Mouse (Mus musculus): ENCODE results near the gene Emid1.

Gene Emid1

DNA sequence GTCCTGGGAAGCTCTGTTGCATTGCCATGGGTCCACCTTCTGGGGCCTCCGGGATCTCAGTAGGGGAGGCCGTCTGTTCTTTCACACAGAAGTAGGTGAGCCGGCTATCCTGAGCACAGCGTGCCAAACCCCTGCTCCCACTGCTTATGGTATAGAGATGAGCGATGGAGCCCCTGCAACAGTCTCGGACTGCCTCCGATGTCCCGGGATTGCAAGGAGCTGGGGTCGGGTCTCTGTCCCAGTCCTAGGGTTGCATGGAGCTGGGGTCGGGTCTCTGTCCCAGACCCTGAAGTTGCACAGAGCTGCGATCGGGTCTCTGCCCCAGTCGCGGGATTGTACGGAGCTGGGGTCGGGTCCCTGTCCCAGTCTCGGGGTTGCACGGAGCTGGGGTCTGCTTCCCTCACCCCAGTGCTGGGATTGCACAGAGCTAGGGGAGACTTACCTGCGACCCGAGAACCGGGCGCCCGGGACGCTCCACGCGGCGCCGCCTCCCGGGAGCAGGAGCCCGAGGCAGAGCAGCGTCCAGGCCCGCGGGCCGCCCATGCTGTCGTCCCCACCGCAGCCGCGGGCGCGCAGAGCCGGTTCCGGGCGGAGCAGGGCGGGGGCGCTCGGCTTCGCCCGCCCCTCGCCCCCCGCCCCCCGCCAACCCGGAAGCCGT, at the start of gene Emid1:
TSS of gene Emid1 (minus strand) at position 578 of the 658 bp plus-strand sequence.
- peak; percentile 25 to 63 for DNase-seq (ENCODE audit: low spot score in 2 of 2)

DNA sequence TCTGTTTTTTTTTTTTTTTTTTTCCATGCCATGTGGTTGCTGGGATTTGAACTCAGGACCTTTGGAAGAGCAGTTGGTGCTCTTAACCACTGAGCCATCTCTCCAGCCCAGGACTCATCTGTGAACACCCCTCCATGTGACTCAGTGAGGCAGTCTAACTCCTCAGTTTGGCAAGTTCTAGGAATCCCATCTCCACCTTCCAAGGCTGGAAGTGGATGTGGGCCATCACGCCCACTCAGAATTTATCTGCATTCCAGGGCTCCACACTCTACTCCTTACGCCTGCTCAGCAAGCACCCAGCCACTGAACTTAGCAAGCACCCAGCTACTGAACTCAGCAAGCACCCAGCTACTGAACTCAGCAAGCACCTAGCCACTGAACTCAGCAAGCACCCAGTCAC, 47.8 kb upstream of the Emid1 start:
- DNase-seq (ENCODE audit: low spot score in 2 of 2): no peak

- no peak for DNase-seq (ENCODE audit: low spot score in 2 of 2)
These were observed 45.0 kb upstream of the Emid1 start for GRCm38 (mm10) chr11:5197068-5197467.

- no peak for DNase-seq (ENCODE audit: low spot score in 2 of 2)
These were observed 44.5 kb upstream of the Emid1 start for GRCm38 (mm10) chr11:5196583-5196982.

DNA sequence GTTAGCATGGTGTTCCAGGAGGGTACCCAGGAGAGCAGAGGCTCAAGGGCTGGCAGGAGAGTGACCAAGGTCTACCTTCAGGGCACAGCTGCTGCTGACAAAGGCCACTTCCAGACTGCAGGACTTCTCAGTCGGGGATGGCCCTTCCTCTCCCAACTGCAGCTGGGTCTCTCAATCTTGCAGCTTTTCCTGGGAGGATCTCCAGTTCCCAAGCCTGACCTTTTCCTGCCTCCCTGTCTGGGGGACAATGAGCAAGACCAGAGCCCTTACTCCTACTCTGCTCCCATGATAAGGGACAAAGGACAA, 41.5 kb upstream of the Emid1 start:
- DNase-seq (ENCODE audit: low spot score in 2 of 2): no peak

DNA sequence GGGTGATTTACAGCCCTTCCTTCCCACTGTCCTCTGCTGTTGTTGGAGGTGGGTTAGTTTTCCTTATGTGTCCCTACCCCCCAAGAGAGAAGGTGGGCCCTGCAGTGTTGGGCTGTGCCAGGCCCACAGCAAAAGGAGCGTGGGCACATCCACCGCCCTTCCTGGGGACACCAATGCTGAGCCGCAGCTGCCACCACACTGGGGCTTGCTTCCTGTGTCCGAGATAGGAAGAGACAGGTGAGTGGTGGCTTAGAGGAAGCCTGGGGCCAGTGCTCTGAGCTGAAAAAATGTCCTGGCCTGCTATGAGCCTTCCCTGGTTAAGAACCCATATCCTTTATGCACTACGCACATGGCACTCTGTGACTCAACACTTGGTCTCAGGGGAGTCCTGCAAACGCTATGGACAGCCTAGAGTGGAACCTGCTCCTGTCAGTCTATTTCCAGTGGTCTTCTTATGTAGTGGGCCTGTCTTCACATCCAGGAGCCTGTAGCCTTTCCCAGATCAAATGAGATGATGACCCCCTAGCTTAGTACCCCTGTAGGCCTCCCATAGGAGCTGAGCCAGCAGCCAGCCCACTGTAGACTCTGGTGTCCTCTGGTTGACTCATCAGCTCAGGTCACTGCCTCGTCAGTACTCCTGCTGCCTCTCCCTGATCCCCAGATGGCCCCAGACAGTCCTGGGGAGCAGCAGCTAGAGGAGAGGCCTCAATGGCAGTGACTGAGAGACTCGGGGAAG, 41.0 kb upstream of the Emid1 start:
- no peak for DNase-seq (ENCODE audit: low spot score in 2 of 2)

DNA sequence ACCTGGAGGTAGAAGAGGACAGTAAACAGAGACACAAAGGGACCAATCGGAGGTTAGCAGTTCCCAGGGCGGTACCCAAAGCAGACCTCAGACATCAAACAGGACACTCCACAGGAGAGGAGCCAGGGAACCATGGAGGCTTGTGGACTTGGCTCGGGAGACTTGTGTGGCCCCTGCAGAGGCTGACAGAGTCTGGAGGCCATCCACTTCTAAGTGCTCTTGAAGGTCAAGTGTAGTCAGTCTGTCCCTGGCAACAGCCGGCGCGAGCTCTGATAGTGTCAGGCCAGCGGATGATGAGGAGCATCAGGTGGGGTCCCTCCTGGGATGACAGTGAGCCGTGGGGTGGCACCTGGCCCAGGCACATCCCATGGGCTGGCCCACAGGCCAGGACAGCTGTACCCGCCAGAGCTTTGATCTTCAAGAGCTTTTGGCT, 40.0 kb upstream of the Emid1 start:
- DNase-seq (ENCODE audit: low spot score in 2 of 2): no peak

GRCm38 (mm10) chr11:5189239-5189933, 37.3 kb upstream of the Emid1 start:
- no peak for DNase-seq (ENCODE audit: low spot score in 2 of 2)

DNA sequence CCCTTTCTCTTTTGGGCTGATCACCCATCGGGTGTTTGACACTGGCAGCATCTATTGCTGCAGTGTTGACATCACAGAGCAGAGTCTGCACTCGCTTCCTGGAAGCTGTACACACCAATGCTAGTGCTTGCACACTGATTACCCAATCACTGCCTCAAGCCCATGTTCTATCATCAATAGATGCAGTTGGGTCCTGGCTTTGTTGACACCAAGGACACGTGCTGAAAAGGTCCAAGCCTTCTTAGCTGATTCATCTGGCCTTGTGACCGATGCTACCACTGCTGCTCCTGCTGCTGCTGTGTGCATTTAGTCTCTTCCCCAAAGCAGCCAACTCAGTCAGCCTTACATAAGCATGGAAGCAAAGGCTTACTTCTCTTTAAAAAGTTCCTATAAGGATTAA, 36.1 kb upstream of the Emid1 start:
- DNase-seq (ENCODE audit: low spot score in 2 of 2): no peak

- no peak for DNase-seq (ENCODE audit: low spot score in 2 of 2)
These were observed 32.8 kb upstream of the Emid1 start for GRCm38 (mm10) chr11:5184832-5185231.

GRCm38 (mm10) chr11:5184250-5184649, 32.2 kb upstream of the Emid1 start:
- DNase-seq (ENCODE audit: low spot score in 2 of 2): no peak

DNA sequence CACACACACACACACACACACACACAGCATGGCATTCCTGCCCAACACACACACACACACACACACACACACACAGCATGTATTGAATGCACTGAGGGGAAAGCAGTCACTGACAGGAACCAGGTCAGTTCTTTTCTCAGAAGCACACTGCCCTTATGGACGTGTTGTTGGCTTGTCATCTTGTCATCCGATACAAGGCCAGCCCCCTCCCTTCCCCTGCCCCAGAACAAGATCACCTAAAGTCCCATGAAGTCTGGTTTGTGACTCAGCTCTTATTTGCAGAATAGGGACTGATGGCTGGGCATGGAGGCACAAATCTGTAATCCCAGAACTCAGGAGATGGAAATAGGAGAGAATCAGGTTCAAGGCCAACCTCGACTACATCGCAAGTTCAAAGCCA, 30.8 kb upstream of the Emid1 start:
- no peak for DNase-seq (ENCODE audit: low spot score in 2 of 2)

DNA sequence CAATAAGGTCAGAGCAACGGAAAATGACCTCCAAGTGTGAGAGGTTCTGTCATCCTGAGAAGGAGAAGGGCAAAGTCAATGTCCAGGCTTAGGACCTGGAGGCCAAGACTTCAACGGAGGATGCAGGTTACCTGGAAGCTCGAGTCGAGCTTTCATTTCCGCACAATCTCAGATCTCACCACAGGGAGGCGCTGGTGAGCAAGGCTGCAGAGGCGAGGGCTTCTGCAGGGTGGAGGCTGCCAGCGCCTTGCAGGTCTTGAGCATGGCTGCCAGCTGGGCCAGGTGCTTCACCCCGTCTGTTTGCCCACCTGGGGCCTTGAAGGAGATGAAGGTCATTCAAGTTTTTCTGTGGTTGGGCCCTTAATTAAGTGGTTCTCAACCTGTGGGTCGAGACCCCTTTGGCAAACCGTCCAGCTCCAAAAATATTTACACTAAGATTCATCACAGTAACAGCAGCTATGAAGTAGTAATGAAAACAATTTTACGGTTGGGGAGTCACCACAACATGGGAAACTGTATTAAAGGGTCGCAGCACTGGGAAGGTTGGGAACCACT, 29.9 kb upstream of the Emid1 start:
- peak; percentile 92 to 98 for DNase-seq (ENCODE audit: low spot score in 2 of 2)

GRCm38 (mm10) chr11:5179391-5179790, 27.3 kb upstream of the Emid1 start:
- DNase-seq (ENCODE audit: low spot score in 2 of 2): no peak

DNA sequence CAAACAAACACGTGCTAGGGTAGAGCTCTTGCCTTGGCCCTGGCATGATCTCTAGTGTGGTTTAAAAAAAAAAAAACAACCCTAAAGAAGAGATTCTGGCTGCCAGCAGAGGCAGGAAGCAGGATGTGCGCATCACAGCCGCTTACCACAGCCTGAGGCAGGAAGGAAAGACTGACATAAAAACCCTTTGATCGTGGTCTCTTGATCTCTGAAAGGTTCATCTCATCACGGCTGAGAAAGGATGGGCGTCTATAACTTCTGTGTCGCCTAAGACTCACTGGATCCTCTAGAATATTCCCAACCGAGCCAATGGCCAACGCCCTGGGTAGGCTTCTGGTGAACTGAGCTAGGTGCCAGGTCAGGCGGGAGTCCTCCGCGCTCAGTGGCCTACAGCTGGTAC, 25.1 kb upstream of the Emid1 start:
- peak; percentile 76 to 83 for DNase-seq (ENCODE audit: low spot score in 2 of 2)

DNA sequence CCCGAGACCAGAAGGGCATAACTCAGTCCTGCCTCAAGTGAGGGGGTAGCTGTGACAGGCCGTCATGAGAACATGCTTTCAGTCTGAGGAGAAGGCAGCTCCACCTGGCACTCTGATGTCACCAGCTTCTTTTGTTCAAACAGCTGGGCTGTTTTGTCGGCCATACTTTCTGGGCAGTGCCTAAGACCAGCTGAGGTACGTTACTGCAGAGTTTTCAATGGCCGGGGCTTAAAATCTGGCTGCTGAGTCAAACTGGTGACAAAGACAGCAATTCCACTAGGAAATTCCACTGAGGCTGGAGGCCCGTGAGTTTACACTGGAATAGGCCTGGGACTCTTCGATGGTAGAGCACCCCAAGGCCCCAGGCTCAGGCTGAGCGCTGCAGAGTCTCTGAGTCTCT, 24.6 kb upstream of the Emid1 start:
- DNase-seq (ENCODE audit: low spot score in 2 of 2): peak; percentile 51 to 62

GRCm38 (mm10) chr11:5175866-5176265, 23.8 kb upstream of the Emid1 start:
- DNase-seq (ENCODE audit: low spot score in 2 of 2): no peak

DNA sequence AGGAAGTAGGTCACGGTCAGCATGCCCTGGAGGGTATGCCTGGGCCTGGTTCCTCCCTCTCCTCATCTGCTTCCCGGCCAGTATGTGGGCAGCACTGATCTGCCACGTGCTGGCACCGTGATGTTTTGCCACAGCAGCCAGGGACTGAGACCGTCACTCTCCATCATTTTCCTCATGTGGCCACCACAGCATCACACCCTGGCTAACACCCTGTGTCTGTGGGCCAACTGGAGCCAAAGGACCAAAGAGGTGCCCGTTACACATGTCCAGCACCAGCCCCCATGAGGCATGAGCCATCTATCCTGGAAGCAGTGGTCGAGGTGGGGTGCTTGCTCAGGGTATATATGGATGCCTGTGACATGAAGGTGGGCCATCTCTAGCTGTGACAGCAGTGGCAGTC, 23.1 kb upstream of the Emid1 start:
- no peak for DNase-seq (ENCODE audit: low spot score in 2 of 2)

DNA sequence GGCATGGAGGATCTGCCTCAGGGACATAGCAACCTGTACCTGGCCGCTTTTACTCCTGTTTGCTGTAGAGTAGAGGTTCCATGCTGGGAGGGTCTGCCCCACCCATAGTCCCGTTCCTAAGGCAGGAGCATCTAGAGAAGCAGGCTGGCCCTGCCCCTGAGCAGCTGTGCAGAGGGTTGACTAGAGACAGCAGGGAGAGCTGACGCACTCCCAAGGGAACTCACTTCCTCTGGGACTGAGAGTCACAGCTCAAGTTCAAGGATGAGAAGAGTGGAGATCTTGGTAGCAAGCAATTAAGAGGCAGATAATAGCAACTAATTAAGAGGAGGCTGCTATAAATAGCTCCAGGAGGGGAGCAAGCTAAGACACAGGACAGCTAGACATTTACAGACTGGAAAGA, 20.8 kb upstream of the Emid1 start:
- no peak for DNase-seq (ENCODE audit: low spot score in 2 of 2)

- no peak for DNase-seq (ENCODE audit: low spot score in 2 of 2)
These were observed 15.3 kb upstream of the Emid1 start for GRCm38 (mm10) chr11:5167311-5167710.

- DNase-seq (ENCODE audit: low spot score in 2 of 2): no peak
These were observed 13.4 kb upstream of the Emid1 start for GRCm38 (mm10) chr11:5165471-5165916.

- DNase-seq (ENCODE audit: low spot score in 2 of 2): no peak
These were observed 12.3 kb upstream of the Emid1 start for GRCm38 (mm10) chr11:5164310-5164709.

DNA sequence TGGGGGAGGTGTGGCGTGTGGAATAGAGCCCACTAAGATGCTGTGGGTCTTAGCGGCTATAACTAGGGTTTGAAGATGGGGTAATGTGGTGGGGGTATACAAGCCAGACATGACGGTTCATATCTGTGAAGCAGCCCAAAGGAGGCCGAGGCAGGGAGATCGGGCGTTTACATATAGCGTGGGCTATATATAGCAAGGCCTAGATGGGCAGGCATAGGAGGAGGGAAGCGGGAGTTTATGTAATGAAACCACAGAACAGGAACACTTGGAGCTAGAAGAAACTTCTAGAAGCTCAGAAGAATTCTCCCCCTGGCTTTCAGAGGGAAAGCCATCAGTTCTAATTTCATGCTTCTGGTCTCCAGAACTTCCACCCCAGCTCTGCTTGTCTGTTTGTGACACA, 11.4 kb upstream of the Emid1 start:
- no peak for DNase-seq (ENCODE audit: low spot score in 2 of 2)
